Mouse (Mus musculus): ENCODE measurements around the gene Adam15. TPM values are rescaled to one million over a fixed set of nuclear protein-coding genes. Genes with fewer than 3 reads are reported as not detected.

Adam15 gene
- total RNA-seq, 2 experiments from 2014 or later = 108 to 123 TPM

- DNase-seq = no peak
Observed at GRCm38 (mm10) chr3:89348911-89349868, 606 bp downstream of the Adam15 start.

- no peak for DNase-seq
Observed at GRCm38 (mm10) chr3:89347916-89348315, 1.9 kb downstream of the Adam15 start.

GRCm38 (mm10) chr3:89346815-89347540 is 2.8 kb downstream of the Adam15 start:
- DNase-seq = no peak

DNA sequence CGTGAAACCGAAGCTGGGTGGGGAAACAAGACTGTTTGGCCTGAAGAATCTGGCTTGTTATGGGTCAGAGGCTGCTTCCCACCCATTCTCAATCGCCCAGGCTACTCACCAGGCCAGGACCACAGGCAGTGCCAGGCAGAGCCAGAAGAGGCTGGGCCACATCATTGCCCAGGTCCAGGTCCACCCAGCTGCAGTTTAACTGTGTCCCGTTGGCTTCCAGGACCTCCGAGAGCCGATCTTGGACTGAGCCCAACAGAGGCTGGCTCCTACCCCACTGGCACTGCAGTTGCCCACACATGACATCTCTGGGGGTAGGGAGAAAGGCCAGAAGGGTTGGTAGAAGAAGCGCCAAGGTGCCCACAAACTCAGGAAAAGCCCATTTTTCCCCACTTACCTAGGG is 6.5 kb downstream of the Adam15 start:
- DNase-seq = no peak

DNA sequence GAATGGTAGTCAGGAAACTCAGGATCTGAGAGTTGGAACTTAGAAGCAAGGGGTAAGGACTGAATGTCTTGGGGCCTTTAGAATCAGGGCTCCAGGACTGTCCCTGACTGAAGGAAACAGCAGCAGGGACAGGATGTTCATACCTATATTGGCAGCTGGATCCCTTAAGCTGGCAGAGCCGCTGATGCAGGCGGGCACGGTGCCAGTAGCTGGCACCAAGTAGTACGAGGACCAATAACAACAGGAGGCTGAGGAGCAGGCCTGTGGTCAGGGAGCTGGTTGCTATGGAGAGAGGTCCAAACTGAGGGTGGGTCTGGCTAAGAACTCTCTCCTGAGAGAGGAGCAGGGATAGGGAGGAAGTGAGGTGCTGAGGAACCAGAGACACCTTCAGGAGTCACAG is 8.0 kb downstream of the Adam15 start:
- DNase-seq = no peak

- peak; percentile 78 to 84 for DNase-seq
Observed at GRCm38 (mm10) chr3:89340465-89340864, 9.3 kb downstream of the Adam15 start.

DNA sequence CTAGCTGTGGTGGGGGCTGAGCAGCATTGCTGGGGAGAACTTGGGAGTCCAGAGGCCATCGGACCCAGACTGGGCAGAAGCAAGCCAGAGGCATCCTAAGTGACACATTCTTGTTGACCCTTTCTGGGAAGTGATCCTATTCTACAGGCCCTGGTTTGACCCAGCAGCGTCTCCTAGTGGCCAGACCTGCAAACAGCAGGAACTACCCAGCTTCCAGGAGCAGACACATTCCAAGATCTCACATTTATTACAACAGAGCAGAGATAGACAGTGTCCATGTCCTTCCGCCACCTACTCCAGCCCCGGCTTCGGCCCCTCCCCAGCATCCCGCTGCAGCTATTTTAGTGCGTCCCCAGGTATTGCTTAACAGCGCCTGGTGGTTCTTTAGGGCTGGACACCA is 10.4 kb downstream of the Adam15 start:
- peak in 1 of 2 experiments; percentile 56 for DNase-seq

DNA sequence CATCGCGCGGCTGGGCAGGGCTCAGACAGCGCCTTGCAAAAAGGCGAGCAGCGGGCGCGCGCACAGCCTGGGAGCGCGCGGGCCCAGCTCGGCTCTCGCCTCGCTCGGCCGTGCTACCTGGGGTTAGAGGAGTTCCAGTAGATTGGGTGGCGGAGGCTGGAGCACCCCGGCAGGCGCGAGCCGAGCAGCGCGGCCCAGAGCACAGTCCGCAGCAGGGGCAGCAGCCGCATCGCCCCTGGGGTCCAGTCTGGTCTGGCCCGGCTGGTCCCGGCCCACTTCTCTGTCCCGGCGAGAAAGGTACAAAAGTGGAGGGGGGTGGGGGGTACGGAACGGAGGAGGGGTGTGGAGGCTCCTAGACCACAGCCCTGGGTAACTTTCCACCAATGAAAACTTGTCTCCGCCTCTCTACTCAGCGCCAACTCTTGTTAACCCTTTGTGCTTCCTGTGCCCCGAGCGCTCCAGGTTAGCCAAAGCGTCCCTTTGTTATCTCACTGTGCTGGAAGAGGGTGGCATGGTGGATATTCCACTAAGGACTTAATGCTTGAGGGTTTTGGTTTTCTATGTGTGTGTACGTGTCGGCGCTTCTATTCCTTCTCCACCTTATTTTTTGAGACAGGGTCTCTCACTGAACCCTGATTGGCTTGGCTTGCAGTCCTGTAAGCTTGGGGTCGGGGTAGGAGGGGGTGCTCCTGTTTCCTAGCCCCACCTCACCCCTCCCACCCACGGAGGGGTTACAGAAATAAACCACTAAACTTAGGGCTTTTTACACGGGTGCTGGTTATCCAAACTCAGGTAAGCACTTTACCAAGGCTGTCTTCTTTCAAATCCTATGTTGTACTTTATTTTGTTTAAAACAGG is 11.8 kb downstream of the Adam15 start, which contains the start of gene Efna4:
Gene Efna4, minus strand, starts transcription at position 308 of the 858 bp plus-strand sequence.
- DNase-seq = no peak

DNA sequence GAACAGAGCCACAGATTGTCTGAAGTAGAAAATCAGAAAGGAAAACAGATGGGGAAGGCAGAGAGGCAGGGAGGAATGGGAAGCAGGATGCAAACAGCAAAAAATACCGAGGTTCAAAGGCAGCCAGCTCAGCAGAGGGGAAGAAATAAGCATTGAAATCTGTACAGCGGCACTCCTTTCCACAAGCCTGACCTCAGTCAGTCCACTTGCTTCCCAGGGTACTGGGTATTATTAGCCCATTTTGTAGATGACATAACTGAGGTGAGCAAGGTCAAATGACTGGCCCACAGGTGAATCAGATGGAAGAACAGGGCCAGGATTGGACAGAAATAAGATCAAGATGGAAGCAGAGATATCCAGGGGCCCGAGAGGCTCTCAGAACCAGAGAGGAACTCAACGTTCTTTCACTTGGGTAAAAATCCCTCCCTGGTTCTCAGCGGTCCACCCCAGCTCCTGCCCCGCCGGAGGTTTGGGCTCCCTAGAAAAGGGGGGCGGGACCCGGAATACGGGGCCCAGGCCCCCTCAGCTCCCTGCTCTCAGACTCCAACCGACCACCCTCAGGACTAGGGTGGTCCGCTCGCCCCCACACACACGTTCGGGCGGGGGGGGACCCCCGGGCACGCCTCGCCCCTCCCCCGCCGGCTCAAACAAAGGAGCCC is 12.6 kb downstream of the Adam15 start:
- DNase-seq = no peak

GRCm38 (mm10) chr3:89336529-89336928 is 13.3 kb downstream of the Adam15 start:
- no peak for DNase-seq

DNA sequence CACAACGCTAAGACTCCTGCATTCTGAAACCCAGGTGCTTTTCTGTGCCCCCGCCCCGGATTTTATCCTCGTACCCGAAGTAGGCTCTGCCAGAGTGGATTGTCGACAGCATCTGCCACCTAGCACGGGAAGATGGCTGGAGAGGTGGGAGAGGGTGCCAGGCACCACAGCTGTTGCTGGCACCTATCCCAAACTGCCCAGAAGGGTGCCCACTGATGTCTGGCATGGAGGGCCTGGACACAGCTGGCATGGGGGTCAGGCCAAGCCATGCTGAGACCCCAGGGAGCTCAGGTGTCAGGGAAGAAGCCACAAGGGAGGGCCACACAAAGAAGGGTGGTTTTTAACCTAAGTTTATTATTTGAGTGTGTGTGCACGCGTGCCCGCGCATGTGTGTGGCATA is 16.7 kb downstream of the Adam15 start:
- DNase-seq = no peak

DNA sequence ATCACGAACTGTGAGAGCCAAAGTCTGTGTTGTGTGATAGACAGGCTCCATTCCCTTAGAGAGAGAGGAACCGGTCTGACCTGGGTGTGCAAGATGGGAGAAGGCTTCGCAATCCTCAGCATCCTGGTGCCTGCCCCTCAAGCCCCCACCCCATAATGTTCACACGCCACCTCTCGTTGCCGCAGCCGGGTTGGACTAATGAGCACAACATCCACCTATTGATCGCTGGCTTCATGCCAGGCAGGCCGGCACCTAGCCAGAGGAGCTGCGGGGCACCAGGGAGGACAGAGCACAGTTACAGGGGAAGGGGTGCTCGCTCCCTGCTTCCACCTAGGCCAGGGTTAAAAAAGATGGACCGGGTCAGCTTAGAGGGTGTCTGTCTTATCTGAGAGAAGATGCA is 17.3 kb downstream of the Adam15 start:
- DNase-seq = no peak

DNA sequence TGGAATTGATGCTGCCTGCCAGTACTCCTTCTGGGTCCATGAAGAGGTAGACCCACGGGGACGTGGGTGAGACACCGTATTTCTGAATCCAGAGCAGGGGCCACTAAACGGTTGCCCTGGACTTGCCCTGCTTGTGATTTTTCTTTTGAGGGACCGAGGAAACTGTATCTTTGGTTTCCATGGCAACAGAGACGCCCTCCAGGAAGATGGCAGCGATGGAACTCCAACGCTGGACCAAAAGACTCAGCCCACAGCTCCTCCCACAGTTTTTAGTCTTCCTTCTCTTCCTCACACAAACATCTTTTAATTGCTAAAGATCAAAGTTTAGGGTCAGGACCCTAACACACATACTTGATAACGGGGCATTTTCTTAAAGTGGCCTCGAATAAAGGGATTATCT is 17.8 kb downstream of the Adam15 start:
- no peak for DNase-seq

DNA sequence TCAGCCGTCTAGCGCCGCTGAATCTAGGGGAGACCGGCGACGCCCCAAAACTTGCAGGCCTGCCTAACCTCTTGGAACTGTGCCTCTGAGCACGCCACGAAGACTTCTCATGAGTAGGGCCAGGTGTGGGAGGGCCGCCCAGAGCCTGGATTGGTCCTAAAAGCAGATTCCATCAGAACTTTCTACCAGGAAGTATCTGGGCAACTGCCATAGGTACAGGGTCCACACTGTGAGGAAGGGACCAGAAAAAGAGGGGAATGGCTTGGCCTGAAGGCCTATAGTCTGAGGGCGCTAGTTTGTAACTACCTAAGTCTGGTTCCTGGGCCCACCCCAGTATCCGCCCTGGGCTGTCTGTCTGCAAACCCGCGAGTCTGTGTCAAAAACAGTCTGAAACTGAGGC is 18.2 kb downstream of the Adam15 start:
- no peak for DNase-seq

DNA sequence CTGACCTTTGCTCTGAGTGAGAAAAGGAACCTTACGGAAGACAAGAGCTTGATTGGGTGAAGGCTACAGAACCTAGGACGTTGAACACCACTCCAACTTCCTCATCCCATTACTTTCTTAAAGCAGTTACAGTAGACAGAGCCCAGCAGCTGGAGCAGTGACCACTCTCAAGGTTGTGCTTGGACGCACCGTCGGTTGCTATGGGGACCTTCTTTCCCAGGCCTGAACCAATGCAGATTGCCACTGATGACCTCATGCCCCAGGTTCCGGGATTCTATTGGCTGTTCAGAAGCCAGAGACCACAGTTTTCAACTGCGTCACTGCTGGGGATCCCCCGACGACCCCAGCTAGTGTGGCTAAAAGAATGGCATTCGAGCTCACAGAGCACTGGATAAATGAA is 18.8 kb downstream of the Adam15 start:
- DNase-seq = no peak

DNA sequence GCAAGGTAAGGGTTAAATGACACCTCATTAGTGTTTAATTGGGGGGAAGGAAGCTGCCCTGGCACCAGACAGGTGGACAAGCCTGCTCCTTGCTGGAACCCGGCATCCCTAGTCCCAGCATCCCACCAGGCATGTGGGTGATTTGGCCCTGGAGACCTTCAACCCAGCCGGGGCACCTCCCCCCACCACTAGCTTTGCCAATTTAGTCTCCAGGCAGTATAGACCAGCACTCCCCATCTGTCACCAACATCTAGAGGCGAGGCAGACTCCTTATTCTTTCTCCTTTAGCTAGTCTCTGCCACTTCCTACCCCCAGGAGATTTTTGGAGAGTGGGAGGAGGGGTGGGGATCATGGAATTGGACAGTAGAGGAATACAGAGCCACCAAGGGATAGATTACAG is 19.4 kb downstream of the Adam15 start:
- no peak for DNase-seq

DNA sequence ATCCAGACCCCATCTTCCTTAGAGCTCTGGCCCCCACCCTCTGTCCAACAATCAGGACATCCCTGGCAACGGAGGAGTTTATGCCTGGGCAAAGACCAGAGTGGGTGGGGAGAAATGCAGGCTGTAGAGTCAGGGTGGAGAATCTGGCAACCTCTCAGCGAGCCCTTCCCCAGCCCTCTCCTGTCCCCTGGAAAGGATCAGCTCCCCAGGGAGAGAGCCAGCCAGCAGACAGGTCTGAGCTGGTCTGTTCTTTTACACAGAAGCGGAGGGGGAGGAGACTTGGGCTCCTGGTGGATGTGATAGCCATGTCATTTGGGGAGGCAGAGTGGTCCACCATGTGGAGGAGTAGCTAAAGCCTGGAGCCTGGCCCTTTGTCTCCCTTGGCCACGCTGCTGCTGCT is 21.2 kb downstream of the Adam15 start:
- no peak for DNase-seq

DNA sequence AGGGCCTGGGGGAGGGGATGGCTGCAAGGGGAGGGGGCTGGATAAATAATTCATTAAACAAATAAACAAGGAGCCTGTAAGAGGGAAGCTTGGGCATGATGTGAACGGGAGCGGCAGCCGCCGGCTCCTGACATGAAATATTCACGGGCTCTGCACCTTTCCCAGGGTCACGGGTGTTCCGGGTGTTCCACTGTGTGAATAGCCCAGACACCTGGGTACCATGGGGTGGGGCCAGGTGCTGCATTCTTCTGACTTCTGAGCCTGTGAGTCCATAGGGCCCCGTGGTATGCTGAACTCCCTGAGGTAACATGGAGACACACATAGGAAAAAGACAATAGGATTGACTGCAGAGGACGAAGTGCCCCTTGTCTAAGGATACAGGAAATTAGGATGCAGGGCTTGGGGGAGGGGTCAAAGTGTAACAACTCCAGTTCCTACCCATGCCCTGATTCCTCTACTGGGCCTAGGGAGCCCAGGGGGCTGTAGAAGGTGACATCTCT is 22.4 kb downstream of the Adam15 start:
- DNase-seq = no peak

- DNase-seq = no peak
Observed at GRCm38 (mm10) chr3:89325882-89326281, 23.9 kb downstream of the Adam15 start.

GRCm38 (mm10) chr3:89322514-89323165 is 27.2 kb downstream of the Adam15 start, which contains the start of gene Efna3:
Efna3 (minus strand) TSS chr3:89322965.
- DNase-seq = peak; percentile 88

GRCm38 (mm10) chr3:89322131-89322500 is 27.7 kb downstream of the Adam15 start:
- DNase-seq = no peak
